Mouse (Mus musculus) kidney, embryonic 16.5 days (tissue): Measurements from ENCODE around the gene Taf1c. TPM values are rescaled to one million over a fixed set of nuclear protein-coding genes. Genes with fewer than 3 reads are reported as not detected.

Experiments used
- ATAC-seq: fragments of 200-750 bp; cut with Nextera tagmentation; 2 replicates; pipeline ENCODE4 v1.8.0; 2017; ENCODE audit warnings: moderate TSS enrichment; ENCODE audit not compliant: low FRiP score, low TSS enrichment
- H3K27ac ChIP-seq: fragments of 300-500 bp; sonication (generic); 2 replicates; pipeline ENCODE4 v1.5.1; 2014; ENCODE audit warnings: low read length
- H3K27me3 ChIP-seq: fragments of 300-500 bp; sonication (generic); 2 replicates; pipeline ENCODE4 v1.6.1; 2014; ENCODE audit warnings: low read length, control low read depth, mixed read lengths; ENCODE audit not compliant: insufficient read depth
- H3K36me3 ChIP-seq: fragments of 300-500 bp; sonication (generic); 2 replicates; pipeline ENCODE4 v1.6.1; 2014; ENCODE audit warnings: low read length, control low read depth, mixed read lengths; ENCODE audit not compliant: insufficient read depth
- H3K4me1 ChIP-seq: fragments of 300-500 bp; sonication (generic); 2 replicates; pipeline ENCODE4 v1.6.1; 2014; ENCODE audit warnings: low read length, control low read depth, mixed read lengths; ENCODE audit not compliant: insufficient read depth
- H3K4me2 ChIP-seq: fragments of 300-500 bp; sonication (generic); replicated peaks from 2 replicates; pipeline ENCODE4 v1.6.1; 2014; ENCODE audit warnings: low read depth, low read length
- H3K4me3 ChIP-seq: fragments of 300-500 bp; sonication (generic); 2 replicates; pipeline ENCODE4 v1.5.1; 2014; ENCODE audit warnings: mild to moderate bottlenecking, low read length
- H3K9ac ChIP-seq: fragments of 300-500 bp; sonication (generic); replicated peaks from 2 replicates; pipeline ENCODE4 v1.6.1; 2014; ENCODE audit warnings: low read length
- H3K9me3 ChIP-seq: fragments of 300-500 bp; sonication (generic); 2 replicates; pipeline ENCODE4 v1.6.1; 2016; ENCODE audit warnings: low read length, control low read depth
- WGBS: fragments of 180-500 bp; shearing (Covaris S2); extraction: QIAGEN DNeasy Blood & Tissue Kit; methylation state at CpG from one replicate; pipeline ENCODE4 v1.1.7; 2014; 5-methylcytosine and 5-hydroxymethylcytosine counted together
- polyA plus RNA-seq: library from polyadenylated mRNA; unstranded; fragments of >200 nt; fragmentation: Nextera tagmentation; extraction: Ambion mirVana; gene quantifications from 2 replicates; pipeline ENCODE4 v1.2.1, GENCODE M21; 2015

Gene Taf1c
- polyA plus RNA-seq, 1 experiment from 2014 or later: 15.5 TPM

DNA sequence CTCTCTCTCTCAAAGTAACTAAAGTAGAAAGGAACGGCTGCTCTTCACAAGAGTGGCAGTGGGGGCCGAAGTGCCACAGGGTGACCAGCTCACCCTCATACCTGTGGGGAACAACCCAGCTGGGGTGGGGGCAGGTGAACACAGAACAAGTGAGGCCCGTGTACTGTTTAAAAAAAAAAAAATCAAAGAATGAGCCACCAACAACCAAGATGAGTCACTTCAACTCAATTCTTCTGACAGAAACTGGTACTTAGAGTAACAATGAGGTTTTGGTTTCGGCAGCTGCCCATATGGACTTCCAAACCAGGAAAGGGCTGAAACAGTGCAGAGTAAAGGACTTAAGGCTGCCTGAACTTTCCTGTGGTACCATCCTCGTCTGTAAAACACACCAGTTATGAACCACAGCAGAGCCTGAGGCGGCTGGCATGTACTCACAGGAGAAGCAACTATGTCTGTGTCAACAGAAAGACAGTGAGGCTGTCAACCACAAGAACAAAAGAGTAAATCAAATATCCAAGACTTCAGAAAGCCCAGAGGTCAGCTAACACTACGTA lies 56.4 kb downstream of the Taf1c start:
- Histone ChIP-seq H3K4me2 (no peak overlapping the region), H3K27ac (no peak overlapping the region), H3K4me1 (peaks cover 6% of the 10 kb centered on the region; the same call in 1 of the 2 replicates), H3K4me3 (no peak overlapping the region), H3K27me3 (no peaks in the 10 kb centered on the region), H3K36me3 (peaks cover 28% of the 10 kb centered on the region), H3K9me3 (no peaks in the 10 kb centered on the region), H3K9ac (no peak overlapping the region)
- ATAC-seq: no peak
- 64% methylated on average over 7 of the region's 7 CpGs for WGBS

Other genes with a start within 250 kb of the Taf1c start
- 13.6 and 14.1 TPM in 2 replicates for gene Mlycd, start 210.3 kb downstream of the Taf1c start, polyA plus RNA-seq
- gene Osgin1, start 171.1 kb downstream of the Taf1c start, polyA plus RNA-seq: 3.2 and 3.6 TPM in 2 replicates
- gene Necab2, start 158.5 kb downstream of the Taf1c start, polyA plus RNA-seq: 2.3 and 2.5 TPM in 2 replicates
- gene Slc38a8, start 103.5 kb downstream of the Taf1c start, polyA plus RNA-seq: 0.13 TPM in 1 of 2 replicates, not detected in the other
- 131 TPM in 2 replicates for gene Mbtps1, start 46.5 kb downstream of the Taf1c start, polyA plus RNA-seq
- 39.8 and 43.1 TPM in 2 replicates for gene Hsdl1, start 30.0 kb downstream of the Taf1c start, polyA plus RNA-seq
- 0.27 and 0.37 TPM in 2 replicates for gene Dnaaf1, start 30.0 kb downstream of the Taf1c start, polyA plus RNA-seq
- 0.12 and 0.14 TPM in 2 replicates for gene Adad2, start 7.5 kb upstream of the Taf1c start, polyA plus RNA-seq
- 0.05 and 0.15 TPM in 2 replicates for gene Kcng4, start 30.5 kb upstream of the Taf1c start, polyA plus RNA-seq
- gene Wfdc1, start 61.1 kb upstream of the Taf1c start, polyA plus RNA-seq: 2.3 and 3.7 TPM in 2 replicates
- 1.9 and 2.7 TPM in 2 replicates for gene Atp2c2, start 94.8 kb upstream of the Taf1c start, polyA plus RNA-seq
- 16.5 and 19.7 TPM in 2 replicates for gene Tldc1, start 173.2 kb upstream of the Taf1c start, polyA plus RNA-seq
- 130 and 138 TPM in 2 replicates for gene Cotl1, start 235.3 kb upstream of the Taf1c start, polyA plus RNA-seq